Mouse (Mus musculus) left cerebral cortex, postnatal 14 days (tissue): ENCODE results near the gene Fam171a1. TPM values are rescaled to one million over a fixed set of nuclear protein-coding genes. Genes with fewer than 3 reads are reported as not detected.

Experiments
- DNase-seq, 2 experiments: peaks; one replicate each; pipeline ENCODE4 v3.0.0; 2021 to 2022; ENCODE audit warnings: low spot score in 2 of 2, mixed read lengths in 1 of 2
- intact Hi-C: fragments of 180-260 bp; cut with DNase I; formaldehyde crosslinking; loops from one replicate; pipeline ENCODE4 v1.15.1; 2025
- total RNA-seq, 2 experiments: library from RNA; stranded (reverse); gene quantifications; 2 replicates each; pipeline ENCODE4 v1.2.3; 2021

Gene Fam171a1
- total RNA-seq, 2 experiments from 2014 or later: 58.4 to 58.7 TPM

DNA sequence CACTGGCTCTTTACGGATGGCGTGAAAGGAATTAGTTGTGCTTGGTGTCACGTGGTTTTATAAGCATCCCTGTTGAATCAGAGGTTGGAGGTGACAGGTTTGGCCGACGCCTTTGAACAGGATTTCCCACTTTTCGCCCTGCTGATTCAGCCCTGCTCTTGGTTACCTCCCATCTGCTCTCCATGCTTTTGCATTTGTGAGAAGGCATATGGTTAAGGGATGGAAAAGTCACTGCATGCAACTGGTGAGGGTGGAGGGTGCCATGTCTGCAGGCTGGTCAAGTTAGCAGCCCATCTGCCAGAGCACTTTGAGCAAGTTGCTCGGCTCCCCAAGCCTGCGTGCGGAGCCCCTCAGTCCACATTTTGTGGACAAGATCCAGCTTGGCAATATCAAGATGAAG lies 18.4 kb downstream of the Fam171a1 start:
- DNase-seq: no peak
- intact Hi-C loops: no loop called here

DNA sequence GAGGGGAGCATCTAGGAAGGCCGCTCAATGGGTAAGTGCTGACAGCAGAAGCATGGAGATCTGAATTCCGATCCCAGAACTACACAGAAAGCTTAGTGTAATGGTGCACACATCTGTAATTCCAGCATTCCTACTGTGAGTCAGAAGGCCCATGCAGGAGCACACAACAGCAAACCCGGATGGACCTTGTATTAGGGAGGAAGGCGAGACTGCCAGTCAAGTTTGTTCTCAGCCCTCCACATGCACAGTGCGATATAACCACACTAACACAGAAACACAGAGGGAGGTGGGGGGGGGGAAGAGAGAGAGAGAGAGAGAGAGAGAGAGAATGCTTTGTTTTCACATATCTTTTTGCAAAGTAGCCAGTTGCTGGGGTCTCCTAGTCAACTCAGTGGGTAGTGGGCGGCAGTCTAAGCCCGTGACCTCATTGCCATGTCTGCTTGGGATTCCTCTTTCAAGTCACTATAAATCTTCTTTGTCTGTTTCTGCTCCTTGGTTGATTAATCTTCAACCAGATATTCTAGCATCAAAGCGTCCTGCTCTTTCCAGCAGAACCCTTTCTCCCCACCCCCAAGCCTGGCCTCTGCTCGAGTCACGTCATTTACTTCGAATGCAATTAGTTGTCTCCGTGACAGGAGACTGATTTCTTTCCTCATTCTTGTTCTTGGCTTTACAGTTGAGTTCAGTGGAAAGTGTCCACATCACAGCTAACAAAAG lies 20.7 kb downstream of the Fam171a1 start:
- DNase-seq: no peak
- intact Hi-C loops: no loop called here

DNA sequence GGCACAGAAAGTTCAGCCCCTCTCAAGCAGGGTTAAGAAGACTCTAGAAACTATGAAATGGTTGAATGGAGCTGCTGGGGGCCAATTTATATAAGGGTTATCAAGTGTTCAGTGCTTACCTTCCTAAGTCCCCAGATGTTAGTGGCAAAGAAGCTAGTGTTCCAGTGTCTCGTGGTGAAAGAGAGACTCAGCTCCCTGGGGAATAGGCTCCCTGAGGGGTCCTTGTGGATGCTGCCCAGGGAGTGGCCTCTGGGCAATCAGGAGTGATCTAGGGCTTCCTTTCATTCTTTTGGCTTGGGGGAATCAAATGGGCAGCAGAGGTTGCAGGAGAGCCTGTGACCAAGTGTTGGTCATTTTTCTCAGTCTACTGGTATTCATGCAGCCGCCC lies 21.3 kb downstream of the Fam171a1 start:
- intact Hi-C loops: no loop called here

DNA sequence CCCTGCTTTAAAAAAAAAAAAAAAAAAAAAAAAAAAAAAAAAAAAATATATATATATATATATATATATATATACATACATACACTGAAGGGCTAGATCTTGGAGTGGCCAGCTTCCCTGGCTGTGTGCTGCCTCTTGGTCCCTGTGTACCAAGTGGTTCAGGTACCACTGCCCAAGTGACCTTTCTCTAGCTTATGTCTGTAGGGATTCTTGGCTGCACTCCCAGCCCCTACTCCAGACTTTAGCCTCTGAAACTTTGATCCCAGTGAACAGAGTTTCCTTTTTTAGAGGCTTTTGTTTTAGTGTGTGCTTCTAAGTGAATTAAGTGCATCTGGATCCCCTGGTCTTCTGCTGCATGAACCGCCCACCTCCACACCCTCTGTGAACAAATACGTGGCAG lies 24.3 kb downstream of the Fam171a1 start:
- intact Hi-C loops: no loop called here

More for the DNA sequence above, 21.3 kb downstream of the Fam171a1 start:
- DNase-seq: no peak

DNA sequence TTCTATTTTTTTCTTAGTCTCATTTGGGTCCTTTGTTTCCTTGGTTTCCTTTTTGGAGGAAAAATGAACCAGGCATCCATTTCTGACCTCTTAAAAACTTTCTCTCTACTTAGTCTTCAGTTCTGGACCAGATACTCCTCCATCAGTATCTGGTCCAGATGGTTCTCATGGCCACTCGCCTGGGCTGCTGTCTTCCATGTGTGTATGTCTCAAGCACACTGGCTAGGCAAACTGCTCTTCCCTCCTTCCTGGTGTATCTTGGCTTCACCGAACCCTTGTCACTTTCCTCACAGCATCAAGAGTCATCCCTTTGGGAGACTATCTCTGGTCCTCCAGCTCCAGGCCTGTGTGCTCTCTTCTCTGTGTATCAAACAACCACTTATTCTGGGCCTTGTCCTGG lies 25.0 kb downstream of the Fam171a1 start:
- no peak for DNase-seq
- intact Hi-C loops: no loop called here

More for the DNA sequence above, 24.3 kb downstream of the Fam171a1 start:
- DNase-seq: no peak

DNA sequence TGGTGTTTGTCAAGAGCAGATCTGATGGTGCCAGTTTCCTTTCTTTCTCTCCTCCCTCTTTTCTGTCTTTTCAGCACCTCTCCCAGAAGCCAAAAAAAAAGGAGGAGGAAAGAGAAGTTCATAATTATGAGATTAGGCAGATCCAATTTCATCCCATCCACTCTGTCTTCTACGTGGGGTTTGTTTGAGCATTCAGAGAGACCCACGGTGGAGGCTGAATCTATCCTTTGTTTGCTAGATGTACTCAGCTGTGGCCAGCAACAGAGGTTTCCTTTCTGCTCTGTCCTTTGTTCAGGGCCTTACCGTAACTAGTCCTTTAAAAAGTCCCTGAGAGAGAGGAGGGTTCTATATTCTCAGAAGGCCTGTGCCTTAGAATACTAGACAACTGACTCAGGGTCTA lies 25.6 kb downstream of the Fam171a1 start:
- intact Hi-C loops: no loop called here
- no peak for DNase-seq

DNA sequence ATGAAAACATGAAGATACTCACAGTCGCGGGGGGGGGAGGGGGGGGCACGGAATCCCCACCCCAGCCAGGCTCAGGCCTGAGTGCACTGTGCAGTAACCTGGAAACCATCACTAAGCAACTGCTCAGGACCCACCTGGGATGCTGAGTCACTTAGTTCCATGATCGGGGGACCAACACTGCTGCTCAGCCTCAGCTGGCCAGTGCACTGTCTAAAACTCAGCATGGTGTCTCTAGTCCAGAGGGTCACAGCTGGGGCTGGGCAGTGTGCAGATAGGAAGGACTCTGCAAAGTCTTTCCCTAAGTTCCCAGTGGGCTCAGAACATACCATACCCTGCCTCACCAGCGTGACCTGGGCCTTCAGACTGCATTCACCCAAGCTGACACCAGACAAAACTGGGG lies 26.6 kb downstream of the Fam171a1 start:
- DNase-seq: no peak
- intact Hi-C loops: no loop called here

DNA sequence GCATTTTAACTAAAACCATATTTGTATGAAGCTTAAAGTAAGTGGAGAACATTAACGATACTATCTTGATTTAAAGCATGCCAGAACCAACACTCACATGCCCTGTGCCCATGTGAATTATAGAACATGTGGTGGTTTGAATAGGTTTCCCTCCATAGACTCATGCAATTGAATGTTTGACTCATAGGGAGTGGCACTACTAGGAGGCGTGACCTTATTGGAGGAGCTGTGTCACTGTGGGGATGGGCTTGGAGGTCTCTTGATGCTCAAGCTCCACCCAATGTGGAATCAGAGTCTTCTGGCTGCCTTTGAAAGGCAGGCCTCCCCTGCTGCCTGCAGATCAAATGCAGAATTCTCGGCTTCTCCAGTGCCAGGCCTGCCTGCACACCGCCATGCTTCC lies 27.8 kb downstream of the Fam171a1 start:
- intact Hi-C loops: no loop called here
- no peak for DNase-seq

DNA sequence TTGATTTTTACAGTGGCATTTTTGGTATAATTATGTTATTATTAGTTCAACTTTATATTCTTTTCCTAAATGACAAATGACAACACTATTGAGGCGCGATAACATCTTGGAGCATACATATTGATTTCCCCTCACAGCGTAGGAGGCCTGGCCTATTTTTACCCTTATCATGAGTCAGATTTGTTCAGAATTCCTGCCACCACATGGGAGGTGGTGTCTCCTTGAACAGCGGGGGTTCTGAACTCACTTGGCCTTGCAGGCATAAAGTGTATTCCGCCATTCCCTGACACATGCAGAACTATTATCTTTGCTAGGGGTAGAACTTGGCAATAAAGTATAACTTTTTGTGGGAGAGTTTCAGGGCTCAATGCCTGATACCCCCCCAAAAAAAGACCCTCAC lies 30.3 kb downstream of the Fam171a1 start:
- DNase-seq: no peak
- intact Hi-C loops: no loop called here

DNA sequence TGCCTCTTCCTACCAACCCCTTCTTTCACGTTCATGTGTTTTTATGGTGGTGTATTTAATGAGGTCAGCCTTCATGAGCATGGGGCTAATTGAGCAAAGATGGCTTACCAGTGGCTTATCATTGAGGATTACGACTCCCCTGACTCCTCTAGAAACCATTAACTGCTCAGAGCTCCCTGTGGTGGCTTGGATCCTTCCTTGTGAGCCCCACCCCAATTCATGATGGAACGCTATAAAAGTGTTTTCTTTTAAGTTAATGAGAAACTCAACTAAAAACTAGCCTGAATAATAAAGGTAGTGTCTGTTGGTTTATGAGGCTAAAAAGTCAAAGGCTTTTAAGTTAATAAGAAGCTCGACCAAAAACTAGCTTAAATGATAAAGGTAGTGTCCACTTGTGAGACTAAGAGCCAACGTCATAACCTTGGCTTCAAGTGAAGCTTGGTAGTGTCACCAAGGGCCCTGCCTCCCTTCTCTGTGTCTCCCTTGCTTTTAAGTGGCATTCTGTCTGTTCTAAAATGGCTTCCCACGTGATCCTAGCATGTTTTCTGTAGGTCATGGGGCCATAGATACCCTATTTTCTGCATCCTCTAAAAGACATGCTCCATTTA lies 33.6 kb downstream of the Fam171a1 start:
- intact Hi-C loops: no loop called here
- no peak for DNase-seq

DNA sequence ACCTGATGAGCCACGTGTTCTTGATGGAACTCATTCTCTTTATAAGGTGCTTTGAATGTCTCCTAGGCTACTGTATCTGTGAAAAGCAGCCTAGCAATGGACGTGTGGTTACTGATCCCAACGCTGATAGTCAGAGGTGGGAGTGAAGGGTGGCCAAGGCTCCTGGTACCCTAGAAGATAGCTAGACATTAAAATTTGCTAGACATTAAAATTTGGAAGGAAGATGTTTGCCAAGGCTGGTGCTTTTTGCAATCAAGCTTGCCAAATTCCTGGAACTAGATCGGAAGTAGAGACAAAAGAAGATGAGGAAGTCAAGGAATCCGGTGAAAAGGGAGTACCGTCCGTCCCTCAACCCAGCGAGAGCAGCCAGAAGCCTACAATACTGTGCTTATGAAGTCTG lies 34.7 kb downstream of the Fam171a1 start:
- intact Hi-C loops: no loop called here
- DNase-seq: no peak

DNA sequence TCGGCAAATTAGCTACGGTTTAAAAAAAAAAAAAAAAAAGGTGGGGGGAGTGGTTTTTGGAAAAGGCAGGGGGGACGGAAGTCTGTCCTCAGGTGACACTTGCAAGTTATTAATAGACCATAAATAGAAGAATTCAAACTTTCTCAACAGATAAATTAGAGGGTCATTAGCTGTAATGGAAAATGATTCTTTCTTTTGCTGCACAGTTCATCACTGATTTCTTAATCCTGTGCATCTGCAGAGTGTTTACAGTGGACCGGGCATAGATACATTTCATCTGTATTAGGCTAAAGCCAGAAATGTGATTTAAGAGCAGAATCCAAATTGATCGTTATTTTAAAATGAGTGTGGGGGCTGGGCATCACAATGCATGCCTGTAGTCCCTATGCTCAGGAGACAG lies 36.3 kb downstream of the Fam171a1 start:
- intact Hi-C loops: no loop called here
- no peak for DNase-seq

DNA sequence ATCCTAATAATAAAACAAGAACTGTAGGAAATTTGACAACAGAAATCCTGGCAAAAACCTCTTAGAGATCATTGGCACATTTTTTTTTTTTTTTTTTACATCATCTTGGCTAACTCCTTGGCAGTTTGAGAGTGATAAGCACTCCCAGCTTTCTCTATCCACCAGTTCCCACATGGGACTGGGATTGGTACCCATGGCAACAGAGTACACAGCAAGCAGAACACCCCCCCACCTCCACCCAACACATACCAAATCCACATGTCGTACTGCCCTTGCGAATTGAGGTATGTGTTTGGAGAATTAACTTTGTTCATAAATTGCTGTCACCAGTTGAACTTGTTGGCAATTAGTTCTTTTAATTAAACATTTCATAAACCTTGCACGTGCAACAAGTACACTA lies 37.3 kb downstream of the Fam171a1 start:
- DNase-seq: no peak
- intact Hi-C loops: no loop called here

DNA sequence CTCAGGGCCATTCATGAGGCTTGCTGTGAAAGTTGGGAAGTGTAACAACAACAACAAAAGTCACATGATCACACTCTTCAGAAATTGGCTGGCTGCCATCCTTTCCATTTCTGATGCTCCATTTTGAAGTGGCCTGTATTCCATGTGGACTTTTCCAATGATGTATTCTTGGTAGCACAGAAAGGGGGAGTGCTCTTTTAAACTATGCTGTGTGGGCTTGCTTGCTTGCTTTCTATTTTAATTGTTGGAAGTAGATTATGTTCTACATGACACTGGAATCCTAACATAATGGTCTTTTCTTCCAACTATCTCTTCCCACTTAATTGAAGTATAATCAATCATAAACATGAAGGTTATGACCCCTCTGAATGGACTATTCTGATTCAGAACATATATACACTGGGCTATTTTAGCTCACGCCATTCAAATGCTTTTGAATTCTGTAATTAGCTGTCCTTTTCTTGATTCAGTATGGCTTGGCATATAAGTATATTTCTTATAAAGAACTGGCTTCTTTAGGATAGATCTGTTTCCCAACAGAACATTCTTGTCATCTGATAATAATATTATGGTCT lies 40.2 kb downstream of the Fam171a1 start:
- DNase-seq: no peak
- intact Hi-C loops: no loop called here

DNA sequence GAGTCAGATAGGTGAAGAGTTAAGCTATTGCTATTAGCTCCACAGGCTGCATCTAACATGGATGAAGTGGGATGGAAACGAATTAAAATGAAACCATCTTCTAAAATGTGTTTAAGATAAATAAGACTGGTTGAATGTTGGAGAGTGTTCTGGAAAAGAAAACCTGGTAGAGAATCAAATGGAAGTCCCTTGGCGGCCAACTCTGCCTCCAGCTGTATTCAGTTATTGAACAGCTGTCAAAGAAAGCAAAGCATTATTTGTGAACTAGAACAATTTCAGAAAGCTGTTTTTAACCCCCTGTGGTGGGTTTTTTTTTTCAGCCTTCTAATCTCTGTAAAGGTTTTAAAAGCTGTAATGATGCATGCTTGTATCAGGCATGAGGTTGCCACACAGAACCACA lies 41.0 kb downstream of the Fam171a1 start:
- intact Hi-C loops: no loop called here
- DNase-seq: no peak

DNA sequence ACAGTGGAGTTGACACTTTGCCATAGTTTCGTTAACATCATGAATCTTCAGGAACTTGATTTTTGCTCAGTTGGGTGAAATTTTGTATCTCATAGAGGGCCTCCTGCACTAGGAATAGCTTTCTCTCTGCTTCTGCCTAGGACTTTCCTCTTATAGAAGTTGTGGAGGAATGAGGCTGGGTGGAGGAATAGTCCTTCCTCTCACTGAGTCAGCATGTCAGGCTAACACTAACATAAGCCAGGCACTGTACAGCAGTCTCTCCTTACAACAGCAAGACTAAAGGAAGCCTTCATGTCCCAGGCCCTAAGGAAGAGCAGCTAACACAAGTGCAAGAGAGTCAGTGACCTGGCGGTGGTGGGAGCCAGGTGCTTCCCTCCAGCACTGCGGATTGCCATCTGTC lies 43.0 kb downstream of the Fam171a1 start:
- no peak for DNase-seq

DNA sequence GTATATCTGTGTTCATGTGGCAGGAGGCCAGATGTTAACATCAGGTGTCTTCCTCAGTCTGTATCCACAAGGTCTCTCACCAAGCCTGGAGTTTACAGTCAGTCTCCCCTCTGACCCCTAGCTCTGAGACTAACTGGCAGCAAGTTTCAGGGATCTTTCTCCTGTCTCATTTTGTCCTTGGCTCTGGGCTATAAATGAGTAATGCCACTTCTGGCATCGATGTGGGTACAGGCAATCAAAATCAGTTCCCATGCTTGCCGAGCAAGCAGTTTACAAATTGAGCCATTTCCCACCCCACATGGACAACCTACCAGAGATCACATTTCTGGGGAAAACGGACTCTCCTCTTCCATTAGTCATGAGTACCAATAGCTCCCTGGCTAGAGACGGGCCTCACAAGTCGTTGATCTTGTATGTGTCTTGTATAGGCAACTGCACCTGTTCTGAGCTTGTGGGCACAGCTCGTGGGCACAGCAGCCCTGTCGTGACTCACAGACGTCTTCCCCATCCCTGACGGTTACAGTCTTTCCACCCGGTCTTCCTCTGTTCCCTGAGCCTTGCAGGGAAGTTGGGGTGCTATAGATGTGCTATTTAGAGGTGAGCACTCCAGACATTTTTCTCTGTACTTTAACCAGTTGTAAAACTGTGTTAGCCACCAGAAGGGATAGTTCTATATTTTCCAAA lies 43.8 kb downstream of the Fam171a1 start:
- no peak for DNase-seq

More for the DNA sequence above, 43.0 kb downstream of the Fam171a1 start:
- intact Hi-C loops: no loop called here

DNA sequence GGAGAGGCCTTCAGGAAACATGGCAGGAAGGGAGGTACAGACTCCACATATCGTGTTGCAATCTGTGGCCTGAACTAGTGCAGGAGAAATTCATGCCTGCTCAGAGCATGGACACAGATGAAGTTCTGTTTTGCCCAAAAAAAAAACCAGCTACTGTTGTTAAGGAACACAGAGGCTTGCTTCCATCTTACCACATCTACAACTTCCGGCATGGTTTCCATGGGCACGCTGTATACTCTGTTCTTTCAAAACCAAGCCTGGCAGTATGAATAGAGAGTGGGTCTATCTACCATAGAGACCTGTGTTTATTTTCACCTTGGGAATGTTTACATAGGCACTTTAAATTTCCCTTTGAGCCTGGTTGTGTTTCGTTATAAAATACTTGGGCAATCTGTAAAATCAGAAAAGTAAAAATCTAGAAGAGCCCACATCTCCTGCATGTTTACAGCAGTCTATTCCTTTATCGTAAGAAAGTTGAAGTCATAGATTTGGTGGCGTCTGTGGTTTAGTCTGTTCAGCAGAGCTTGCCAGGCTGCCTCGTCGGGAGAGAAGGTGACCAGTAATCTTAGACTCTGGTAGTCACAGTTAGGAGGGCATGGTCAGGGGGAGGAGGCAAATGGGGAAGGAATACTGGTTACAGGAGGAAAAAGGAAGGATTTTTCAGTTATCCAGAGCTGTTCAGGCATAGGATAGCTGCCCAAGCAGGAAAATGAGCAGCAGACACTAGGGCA lies 44.8 kb downstream of the Fam171a1 start:
- intact Hi-C loops: no loop called here
- DNase-seq: no peak

More for the DNA sequence above, 43.8 kb downstream of the Fam171a1 start:
- intact Hi-C loops: no loop called here

DNA sequence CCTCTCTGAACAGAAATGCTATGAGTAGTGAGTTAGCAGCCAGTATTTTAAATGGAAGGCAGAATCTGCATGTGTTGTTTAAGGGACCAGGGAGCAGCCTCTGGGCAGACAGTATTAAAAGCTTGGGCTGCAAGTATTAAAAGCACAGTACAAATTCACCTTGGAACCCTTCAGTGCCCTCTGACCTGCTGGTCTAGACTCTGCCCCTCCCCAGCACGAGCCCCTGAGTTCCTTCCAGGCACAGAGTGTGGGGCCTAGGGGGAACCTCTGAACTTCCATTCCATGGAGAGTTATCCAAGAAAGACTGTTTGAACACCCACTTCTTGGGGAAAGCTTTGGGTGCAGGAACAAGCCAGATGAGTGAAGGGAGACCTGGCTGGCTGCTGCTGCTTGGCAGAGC lies 47.6 kb downstream of the Fam171a1 start:
- intact Hi-C loops: no loop called here
- no peak for DNase-seq

DNA sequence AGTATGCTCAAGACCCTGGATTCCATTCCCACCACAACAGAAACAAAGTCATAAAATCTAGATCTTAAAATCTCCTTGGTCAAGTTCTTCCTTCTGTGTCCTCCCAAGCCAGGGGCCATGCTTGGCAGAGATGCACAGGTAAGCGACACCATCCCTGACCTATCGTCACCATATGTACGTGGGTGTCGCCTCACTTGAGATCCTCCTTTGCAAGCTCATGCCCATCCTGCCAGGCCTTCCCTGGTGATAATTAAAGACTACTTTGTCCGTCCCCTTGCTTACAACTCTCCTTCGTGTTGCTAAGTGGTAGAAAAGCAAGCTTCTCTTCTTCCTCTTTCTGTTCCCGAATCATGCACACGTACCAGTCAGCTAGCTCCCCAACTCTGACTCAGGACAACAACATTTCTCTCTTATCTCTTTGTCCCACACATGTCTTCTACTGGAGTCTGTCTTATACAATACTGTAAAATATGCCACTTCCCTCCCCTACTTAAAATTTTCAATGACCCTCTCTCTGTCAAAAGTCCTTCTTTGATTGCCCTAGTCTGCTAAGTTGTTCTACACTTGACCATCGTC lies 49.6 kb downstream of the Fam171a1 start:
- intact Hi-C loops: no loop called here
- DNase-seq: no peak
